Mouse (Mus musculus): ENCODE data around the gene Lrpprc.

Lrpprc gene

DNA sequence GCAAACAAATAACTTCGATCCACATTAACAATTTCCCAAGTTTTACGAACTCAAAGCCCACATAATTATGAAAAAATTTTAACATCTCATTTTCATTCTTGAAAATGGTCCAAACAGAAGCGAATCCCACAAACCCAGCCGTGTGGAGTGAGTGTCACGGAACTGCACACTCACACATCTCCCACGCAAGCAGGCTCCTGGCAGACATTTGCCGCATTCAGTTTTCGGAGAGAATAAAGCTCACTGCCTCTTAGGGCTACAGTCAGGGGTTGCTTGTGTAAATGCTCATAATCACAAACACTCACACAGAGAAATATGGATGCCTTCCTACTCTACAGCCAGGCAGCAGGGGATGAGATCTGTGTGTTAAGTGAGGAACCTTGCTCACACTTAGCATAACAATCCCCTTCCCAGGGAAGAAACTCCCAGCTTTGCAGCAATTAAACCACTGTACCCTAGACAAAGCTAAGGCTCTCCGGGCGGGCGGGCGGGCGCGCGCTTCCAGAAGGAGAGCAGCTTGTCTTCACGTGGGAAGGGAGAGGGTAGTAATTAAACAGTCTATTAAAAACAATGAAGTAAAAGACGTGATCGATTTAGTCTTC, 76.9 kb downstream of the Lrpprc start:
- DNase-seq = no peak

DNA sequence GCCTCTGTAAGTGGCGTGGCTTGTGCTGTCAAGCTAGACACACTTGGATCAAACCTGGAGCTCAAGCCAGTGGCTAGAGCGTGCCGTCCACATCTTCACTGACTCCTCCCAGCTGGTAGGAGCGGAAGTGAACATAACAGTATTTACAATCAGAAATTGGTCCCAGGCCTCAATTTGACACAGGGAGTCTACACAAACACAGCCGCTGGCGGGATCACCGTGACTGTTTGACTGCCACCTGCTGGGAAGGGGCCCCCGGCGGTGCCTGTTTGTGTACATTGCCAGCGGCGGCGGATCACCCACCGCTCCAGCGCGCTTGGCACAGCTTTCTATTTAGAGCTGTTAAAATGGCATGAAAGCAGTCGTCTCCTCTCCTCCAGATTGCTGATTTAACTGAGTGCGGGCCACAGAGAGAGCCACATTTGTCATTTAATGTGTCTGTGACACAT, 81.2 kb downstream of the Lrpprc start:
- no peak for DNase-seq

DNA sequence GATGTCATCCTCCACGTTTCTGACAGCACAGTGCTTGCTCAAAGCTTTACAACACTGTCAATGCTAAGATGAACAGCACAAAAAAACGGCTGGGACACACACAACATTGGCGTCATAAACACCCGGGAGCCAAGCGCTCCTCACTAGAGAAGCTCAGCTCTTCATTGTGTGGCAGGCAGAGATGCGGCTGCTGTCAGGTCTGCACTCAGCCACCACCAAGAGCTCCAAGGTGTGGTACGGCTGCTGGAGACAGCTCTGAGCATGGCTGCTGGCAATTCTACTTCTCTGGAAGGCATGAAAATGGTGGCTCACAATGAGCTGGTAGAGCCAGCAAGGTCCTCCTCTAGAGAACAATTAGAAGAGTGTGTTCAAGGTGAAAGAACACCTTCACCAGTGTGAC, 81.8 kb downstream of the Lrpprc start:
- no peak for DNase-seq

DNA sequence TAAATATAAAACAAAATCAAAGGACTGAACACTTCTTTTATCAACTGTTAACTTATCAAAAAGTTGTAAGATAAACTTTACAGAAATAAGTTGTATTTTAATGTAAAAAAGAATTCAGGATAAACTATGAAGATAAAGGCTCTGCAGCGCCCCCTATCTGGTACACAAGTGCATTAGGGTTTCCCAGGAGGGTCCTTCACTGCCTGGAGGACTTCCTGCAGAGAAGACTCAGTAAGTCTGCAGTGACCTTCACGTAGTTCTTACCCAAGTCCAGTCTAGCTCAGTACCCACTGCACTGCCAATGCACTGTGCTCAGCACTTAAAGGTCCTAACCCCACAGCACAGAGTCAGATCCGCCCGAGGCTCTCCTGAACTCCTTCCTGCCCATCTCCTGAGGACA, 83.2 kb downstream of the Lrpprc start:
- DNase-seq = no peak

DNA sequence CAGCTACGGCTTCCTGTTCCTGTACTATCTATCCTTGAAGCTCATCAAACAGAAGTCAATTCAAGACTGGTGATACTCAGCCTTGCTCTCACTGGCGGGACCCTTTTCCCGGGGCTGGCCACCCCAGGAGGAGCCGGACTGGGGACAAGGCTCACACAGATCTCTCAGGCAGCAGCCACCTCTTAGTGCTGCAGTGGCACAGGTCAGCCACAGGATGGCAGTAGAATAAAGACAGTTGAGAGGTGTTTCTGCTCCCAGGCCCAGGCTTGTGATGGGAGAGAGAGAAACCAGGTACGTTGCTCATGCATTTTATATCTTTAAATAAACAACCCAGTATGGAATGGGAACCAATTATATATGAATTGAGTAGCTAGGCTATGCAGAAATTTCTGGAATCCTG, 91.9 kb downstream of the Lrpprc start:
- peak; percentile 50 to 65 for DNase-seq

DNA sequence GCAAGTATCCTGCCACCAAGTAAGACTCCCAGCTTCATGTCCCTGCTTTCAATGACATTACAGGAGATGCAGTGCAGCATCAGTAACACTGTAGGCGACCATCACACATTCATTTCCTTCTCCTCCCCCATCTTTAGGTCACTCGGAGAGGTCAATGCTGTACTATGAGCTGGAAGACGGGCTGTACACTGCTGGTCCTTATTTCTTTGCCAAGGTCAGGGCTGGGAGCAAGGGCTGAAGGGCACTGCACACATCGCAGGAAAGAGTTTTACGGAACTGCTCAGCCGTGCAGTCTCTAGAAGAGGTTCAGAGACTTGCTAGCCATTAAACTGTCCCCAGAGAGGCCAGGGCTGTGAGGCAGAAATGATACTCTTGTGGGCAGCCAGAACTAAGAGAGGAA, 94.1 kb downstream of the Lrpprc start:
- peak; percentile 33 to 39 for DNase-seq

DNA sequence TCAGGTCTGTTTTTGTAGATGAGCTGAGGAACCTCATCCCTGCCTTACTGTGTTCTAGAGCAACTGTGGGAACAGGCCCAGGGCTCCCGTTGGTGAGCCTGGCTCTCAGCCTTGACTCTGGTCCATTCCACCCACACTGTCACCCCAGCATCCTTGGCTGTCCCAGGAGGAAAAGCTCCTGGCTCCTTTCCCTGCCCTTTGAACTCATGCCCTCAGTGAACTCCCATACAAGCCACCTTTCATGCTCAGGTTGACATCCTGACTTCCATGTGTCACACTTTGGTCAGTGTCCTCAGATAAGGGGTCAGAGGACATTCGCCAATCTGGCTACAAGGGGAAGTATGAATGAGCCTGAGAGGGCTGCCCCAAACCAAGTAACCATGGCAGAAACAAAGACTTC, 96.8 kb downstream of the Lrpprc start:
- DNase-seq = no peak

DNA sequence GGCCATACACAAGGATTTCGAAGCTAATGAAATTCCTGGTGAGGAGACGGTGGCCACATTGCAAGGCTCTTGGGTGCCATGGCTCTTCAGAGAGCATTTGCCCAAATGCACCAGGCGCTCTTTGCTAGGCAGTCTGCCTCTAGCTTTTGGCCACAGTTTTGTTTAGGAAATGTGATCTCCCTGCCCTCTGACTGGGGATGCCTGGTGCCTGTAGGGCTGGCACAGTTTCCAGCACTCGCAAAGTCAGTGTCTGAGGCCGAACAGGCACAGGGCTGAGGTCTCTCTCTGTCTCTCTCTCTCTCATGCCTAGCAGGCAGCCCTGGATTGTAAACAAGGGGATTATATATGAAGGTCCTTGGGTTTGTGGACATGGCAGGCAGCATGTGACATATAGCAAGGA, 100.5 kb downstream of the Lrpprc start:
- DNase-seq = no peak

DNA sequence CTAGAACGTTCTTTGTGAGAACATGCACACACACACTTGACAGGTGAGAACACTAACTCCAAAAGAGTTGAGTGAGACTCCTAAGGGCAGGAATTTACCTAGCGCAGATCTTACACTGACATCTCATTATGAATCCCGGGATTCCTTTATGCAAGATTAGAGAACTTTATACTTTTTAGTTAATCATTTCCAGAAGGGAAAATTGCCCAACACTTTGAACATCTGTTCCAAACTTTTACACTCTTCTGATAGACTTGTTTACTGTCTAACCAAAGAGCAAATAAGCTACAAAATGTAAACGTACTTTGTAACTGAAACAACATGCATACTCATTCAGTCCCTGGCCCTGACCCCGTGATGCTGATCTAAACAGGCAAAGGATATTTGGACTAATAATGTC, 101.3 kb downstream of the Lrpprc start:
- DNase-seq = peak in 1 of 2 experiments; percentile 61

DNA sequence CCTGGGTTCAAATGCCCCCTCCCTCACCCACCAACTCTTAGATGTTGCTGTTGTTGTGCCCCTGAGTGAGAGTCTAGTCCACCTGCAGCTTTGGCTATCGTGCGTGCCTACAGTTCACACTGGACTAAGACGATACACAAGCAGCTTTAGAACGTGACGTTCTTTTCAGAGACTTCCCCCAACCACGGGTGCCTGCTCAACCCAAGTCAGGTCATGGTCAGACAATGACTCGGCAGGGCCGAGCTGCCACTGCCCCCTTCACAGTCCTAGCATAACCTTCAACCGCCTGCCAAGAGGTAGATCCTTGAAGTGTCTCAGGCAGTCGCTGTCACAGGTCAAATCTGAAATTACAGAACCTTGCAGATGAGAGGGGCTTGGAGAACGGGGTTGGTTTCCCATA, 101.8 kb downstream of the Lrpprc start:
- DNase-seq = no peak

DNA sequence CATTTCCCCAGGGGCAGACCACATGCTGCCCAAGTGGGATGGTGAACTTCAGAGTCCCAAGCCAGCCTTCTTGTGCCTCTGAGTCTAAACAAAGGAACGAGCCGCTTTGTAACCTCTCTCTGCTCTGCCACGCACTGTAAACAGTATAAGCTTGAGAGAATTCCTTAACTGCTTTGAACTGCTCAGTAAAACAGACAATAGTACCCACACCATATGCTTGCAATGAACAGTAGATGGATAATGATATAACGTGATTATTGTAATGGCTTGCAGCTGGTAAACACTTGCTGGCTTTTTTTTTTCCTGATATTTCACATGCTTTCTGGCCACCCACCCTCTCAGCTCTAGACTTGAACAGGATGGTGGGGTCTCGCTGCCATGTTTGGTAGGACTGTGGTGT, 102.6 kb downstream of the Lrpprc start:
- DNase-seq = no peak

DNA sequence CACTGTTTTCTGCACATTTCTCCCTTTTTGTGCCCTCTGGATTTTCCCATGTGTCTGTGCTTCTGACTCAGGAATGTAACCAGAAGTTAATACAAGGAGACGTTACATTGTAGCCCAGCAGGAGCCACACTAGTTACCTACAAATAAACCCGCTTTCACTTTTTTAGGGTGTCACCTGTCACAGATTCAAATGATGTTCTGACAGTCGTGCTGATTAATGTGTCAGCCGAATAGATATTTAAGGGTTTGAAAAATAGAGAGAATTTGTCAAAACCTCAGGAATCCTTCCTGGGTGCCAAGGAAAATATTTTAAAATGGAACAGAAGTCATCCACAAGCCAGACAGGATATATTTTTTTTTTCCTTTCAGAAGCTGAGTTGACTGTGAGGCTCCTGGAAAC, 105.3 kb downstream of the Lrpprc start:
- DNase-seq = no peak

DNA sequence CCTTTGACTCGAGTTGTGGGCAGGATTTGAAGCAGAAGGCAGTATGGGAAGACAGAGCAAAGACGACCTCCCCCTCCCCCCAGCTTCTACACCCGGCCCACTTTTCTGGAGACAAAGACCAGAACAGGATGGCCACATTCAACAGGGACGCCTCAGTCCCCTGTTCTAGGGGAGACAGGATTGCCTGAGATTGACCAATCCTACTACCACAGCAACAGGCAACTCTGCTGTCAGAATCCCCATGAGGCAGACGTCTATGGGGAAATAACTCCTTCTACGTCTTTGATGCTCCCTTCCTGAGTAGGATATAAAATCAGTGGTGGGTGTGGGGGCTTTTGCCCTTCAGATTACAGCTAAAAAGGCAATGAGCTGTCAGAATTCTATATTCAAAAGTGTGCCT, 106.3 kb downstream of the Lrpprc start:
- DNase-seq = no peak

DNA sequence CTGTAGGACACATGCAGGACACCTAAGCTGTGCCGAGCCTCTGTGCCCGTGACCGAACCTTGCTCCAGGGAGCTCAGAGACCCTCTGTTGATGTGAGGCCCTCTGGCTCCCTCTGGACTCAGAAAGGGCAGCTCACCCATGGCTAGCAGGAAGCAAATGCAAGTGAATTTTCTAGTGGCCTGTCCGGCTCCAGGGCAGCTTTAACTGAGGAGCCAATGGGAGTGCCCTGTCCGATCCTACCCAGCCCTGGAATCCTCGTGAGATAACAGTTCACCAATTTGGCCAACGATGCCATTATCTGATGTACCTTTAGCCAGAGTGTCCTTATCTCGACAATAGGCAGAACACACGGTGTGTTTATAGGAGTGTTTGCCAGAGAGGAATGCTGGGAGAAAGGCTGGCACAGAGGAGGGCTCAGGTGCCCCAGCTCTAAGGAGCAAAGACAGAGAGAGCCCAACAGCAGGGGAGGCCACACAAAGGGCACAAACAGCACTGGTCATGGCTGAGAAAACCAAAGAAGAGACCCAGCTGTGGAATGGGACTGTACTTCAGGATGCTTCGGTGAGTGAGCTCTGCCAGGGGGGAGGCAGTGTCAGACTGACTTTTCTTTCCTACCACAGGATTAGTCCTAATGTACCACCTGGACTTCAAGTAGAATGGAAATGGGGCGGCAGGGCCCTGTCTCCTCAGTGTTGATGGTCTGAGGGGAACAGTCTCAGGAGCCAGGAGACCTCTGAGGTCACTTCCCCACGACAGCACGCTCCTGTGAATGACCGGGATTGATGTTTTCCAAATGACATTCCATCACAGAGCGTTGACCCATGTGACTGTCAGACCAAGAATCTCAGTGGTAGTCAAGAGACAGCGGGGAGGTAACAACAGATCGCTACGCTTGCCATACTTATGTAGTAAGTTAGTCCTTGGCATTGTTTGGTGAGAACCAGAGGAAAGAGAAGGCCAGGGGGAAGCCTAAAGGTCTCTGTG, 107.6 kb downstream of the Lrpprc start, which contains the start of gene Abcg5:
Gene Abcg5, minus strand, starts transcription at position 278 of the 984 bp plus-strand sequence.
- no peak for DNase-seq

DNA sequence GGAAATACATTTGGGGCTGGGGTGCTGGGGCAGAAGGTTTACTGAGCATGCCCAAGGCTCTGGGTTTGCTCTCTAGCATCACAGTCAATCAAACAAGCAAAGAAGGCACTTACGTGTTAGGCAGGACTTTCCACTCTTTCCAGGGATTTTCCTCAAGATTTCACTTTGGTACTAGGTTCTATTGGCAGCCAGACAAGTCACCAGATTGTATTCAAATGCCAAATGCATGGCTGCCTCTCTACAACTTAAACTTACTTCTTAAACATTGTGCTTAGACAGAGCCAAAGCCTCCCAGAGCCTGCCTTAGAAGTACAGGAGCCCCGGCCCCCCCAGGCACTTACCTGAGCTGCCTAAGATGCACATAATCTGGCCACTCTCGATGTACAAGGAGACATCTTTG, 108.9 kb downstream of the Lrpprc start:
- DNase-seq = no peak

DNA sequence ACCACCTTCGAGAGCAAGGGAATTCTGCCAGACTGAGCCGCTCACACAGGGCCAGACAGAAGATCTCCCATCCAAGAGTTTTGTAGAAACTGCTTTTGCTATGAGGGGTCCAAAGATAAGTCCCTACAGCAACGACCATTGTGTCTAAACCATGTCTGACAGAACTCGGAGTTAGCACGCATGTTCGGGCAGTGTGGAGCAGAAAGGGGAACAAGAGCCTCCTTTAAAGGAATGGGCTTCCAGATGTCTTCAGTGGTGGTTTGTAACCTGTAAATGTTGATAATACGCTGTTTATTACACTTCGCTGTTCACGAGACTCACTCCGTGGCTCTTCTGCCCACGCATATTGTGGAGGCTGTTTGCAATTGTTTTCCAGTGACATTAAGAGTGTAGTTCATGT, 113.0 kb downstream of the Lrpprc start:
- no peak for DNase-seq

DNA sequence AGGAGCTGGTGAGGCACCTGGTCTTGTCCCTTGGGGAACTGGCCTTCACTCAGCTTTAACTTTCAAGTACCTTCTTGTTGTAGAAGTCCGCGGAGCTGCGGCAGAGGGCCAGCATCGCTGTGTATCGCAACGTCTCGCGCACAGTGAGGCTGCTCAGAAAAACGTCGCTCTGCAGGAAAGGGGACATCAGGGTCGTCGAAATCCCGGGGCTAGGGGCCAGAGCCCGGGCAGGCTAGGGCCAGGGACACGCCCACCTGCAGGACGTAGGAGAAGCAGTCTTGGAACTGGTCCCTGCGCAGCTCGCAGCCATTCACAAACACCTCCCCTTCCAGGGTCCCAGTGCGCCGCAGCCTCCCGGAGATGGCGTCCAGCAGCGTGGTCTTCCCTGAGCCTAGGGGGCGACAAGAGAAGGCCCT, 114.6 kb downstream of the Lrpprc start, which contains the start of gene Abcg8:
Gene Abcg8, plus strand, starts transcription at position 352 of the 416 bp plus-strand sequence.
- DNase-seq = no peak

DNA sequence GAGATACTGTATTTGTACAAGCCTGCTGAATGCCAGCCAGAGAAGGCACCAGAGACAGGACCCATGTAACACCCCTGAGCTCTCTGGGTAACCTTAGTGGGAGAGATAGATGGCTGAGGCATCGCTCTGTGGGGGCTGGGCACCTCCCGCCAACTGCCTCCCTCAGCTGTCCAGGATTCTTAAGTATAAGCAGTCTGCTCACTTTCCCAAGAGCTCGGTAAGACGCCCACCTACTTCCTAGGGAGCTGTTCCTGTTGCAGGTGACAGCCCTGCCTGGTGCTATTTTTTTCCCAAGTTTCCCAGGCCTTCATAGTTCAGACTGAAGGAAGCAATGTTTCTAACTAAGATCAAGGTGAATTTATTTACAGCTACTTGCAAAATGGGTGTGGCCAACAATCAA, 115.4 kb downstream of the Lrpprc start:
- no peak for DNase-seq

DNA sequence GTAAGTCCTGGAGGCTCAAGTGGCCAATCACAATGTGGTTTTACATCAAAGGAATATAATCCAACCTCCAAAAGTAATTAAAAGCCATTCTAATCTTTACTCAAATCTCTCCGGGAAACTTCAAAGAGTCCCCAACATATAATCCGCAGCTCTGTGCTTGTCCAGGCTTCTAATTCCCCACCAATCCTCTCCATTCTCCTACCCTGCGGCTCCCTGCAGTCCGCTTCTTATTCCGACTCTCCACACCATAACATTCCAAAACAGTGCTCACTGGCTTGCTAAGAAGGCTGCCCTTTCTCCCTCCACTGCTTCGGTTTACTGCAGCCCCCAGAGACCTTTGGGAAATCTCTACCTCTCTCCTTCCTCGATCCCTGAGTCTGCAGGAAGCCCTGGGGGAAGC, 116.5 kb downstream of the Lrpprc start:
- no peak for DNase-seq

DNA sequence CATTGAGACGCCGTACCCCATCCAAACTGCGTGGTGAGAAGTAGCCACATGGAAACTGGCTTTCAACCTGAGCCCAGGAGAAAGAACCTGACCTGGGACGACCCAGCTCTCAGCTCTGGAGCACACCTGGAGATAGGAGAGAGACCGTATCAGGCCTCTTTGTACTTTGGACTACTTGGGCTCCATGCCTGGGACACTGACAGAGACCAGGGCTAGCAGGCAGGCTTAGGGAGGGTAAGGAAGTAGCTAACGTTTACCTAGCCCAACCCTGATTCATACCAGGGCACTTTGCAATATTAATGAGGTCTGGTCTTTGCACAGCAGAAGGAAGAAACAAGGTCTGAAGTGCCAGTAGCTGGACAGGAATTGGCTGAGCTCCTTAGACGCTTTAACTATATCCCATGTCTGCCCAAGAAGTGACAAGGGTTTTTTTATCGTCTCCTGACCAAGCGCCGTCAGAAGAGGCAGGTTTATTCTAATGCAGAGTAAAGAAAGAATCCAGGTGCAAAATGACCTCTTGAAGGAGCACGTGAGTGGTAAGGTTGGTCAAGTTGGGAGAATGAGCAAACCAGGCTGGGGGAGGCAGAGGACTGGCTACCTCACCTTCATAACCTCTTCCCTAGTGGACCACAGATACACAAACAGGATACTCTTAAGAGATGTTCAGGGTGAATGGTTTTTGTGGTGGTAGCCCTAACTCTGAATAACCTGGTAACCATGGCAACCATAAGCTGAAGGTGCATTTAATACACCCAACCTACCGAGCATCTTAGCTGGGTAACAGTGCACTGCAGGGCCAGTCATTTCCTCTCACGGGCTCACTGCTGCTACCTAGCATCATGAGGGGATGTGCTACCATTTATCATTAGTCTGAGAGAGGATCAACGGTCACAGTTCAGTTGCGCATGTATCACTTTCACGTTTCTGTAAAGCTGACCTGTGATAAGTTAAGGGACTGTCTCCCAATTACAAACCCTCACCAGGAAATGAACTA, 117.9 kb downstream of the Lrpprc start:
- DNase-seq = peak; percentile 68 to 80

DNA sequence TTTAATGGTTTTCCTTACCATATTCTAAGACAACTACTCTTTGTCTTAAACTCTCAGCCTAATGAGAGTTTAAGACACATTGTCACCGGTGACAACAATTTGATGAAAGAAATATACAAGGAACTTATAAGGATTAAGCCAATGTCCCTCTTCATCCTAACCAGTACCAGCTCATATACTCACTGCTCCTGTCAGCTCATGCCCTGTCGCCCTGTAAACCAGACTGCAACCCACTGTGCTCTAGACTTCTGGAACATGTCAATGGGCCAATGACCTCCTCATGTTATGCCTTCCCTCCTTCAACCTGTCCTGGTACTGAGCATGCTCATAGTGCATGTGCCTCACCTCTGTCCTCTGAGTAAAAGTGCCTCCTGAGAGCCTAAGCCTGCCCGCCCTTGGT, 122.7 kb downstream of the Lrpprc start:
- DNase-seq = no peak

DNA sequence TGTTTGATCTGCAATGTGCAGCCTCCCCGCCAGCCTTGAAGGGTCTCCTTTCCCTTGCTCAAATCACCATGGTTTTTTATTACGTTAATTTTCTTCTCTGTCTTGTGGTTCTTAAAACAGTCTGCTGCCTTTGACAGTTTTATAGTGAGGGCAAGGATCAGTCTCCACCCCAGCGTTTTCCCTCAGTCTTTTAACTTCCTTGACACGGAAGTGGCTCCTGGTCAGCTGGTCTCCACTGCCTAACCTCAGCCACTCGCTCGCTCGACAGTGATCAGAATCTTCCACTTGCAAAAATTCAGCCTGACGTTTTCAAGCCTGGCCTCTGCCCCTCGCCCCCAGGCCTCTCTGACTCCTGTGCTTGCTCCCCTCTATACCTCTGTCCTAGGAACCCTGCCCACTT, 124.9 kb downstream of the Lrpprc start:
- no peak for DNase-seq

DNA sequence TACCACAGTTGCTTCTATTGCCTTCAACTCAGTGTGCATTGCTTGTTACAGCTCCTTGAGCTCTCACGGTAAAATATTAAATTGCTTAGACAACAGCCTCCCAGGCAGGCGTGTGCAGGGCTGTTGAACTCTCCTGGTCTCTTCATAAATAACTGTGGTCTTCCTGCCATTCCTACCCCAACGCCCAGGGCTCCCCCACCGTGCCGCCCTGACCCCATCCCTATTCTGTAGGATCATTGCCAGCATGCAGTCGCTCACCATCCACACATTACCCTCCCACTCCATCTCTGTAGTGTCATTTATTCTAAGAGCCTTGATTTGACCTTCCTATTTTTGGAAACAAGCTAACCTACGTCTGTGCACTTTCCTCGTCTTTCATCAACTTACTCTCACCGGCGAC, 125.5 kb downstream of the Lrpprc start:
- DNase-seq = no peak
